Comparison of ENCODE assay signal across 15 mouse cellular contexts in the genomic region with DNA sequence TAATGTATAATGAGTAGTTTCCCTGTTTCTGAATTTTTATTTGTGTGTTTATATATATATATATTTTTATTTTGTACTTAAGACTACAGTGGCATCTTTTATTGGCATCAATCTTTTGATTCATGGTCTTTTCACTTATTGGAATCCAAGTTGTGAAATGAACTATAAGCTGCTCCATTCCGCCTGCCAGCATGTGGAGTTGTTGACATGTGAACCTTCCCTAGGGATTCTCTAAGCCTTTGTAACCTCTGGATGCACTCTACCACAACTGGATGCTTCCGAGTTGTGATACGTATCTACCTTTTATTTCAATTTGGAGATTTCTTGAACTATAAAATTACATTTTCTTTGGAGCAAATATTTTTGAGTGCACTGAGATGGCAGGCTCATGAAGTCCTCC.
A peak's percentile ranks its signal among the peaks of the same experiment; 100 is the strongest.
DNase-seq lines count a peak whose midpoint lies in the region.
"Had no signal": no experiment of that assay in that cellular context is flagged by ENCODE, and none has a peak within 500 bp of the region (broad histone marks: within the 10 kb centered on the region; RNA-seq: fewer than 3 reads in every experiment).

No protein-coding gene starts in this region.

- DNase-seq in 3T3-L1 (ENCODE audit: low read depth, low spot score): peak; percentile 38
- peak; percentile 52 for DNase-seq in NIH3T3 (ENCODE audit: low read depth)
- DNase-seq in skeletal muscle tissue, adult 2 months (ENCODE audit: low read depth, low spot score): peak; percentile 1
- no peak for DNase-seq in adrenal gland, adult (ENCODE audit: inconsistent age in 2 of 2, low spot score in 1 of 2)
- DNase-seq in urinary bladder, adult 18-20 months (ENCODE audit: low spot score in 2 of 2): no peak
- DNase-seq: adrenal gland, adult 2 months; adrenal gland, postnatal 10 days; adrenal gland, postnatal 25 days; B cell, adult 2 months; cerebellum, adult 11-12 months; cerebellum, adult 2 months; cerebellum, adult 9-10 months; cerebellum, postnatal 10 days; cerebellum, postnatal 25 days; forebrain, postnatal 0 days had no signal

Comparison
In these comparisons a context has a peak if more than half of its experiments do, and no peak if none do; other contexts are left out.
1. DNase-seq: peak in 3T3-L1 (single experiment), NIH3T3 (single experiment) and skeletal muscle tissue, adult 2 months (single experiment); none in adrenal gland, adult (0 of 2) and urinary bladder, adult 18-20 months (0 of 2).